In genomic region chr13:119690039-119690728, GRCm38 (mm10) we compare ENCODE assay signal across 8 mouse cellular contexts. TPM values are rescaled to one million over a fixed set of nuclear protein-coding genes. Genes with fewer than 3 reads are reported as not detected.
DNase-seq lines count a peak whose midpoint lies in the region; ATAC-seq and TF ChIP-seq lines count a peak whose summit lies in the region.

Gene Hmgcs1 (plus strand): TSS chr13:119690379.

- no peak for TF ChIP-seq CTCF in kidney, postnatal 0 days (IDR thresholded peaks at IDR 0.05; ENCODE audit: low read depth)

- H3K9ac ChIP-seq in heart, embryonic 12.5 days, result peak within 1 kb of the TSS; percentile 94
- peak within 1 kb of the TSS; percentile 71 for H3K9ac ChIP-seq in kidney, postnatal 0 days (ENCODE audit: low read depth, low read length)
- peak within 1 kb of the TSS; percentile 70 for H3K9ac ChIP-seq in liver, embryonic 11.5 days (ENCODE audit: low read depth, low read length)
- peak within 1 kb of the TSS; percentile 86 for H3K9ac ChIP-seq in stomach, embryonic 14.5 days (replicated peaks; ENCODE audit: low read depth, low read length)

- DNase-seq in CD4-positive helper T cell, adult 2 months (ENCODE audit: low read depth, low spot score), result peak; percentile 99
- peak; percentile 99 for DNase-seq in brain, embryonic 18.5 days (ENCODE audit: low read depth, low spot score)
- peak; percentile 100 for DNase-seq in kidney, postnatal 0 days (ENCODE audit: low spot score)
- DNase-seq in liver, embryonic 11.5 days (ENCODE audit: low spot score), result peak; percentile 99
- DNase-seq in naive thymus-derived CD4-positive, alpha-beta T cell, adult 2 months (ENCODE audit: low read depth), result peak; percentile 99

- WGBS in heart, embryonic 12.5 days, result under 1% methylated on average over 59 of the region's 59 CpGs
- WGBS in kidney, postnatal 0 days, result under 1% methylated on average over 57 of the region's 59 CpGs
- under 1% methylated on average over 59 of the region's 59 CpGs for whole genome bisulfite sequencing in liver, embryonic 11.5 days
- under 1% methylated on average over 59 of the region's 59 CpGs for WGBS in stomach, embryonic 14.5 days

- H3K9me3 ChIP-seq in heart, embryonic 12.5 days (replicated peaks), result no peaks in the 10 kb centered on the region
- H3K9me3 ChIP-seq in kidney, postnatal 0 days (replicated peaks; ENCODE audit: low read length), result no peaks in the 10 kb centered on the region
- no peaks in the 10 kb centered on the region for H3K9me3 ChIP-seq in liver, embryonic 11.5 days (ENCODE audit: control insufficient read depth, low read length)
- no peaks in the 10 kb centered on the region for H3K9me3 ChIP-seq in stomach, embryonic 14.5 days (ENCODE audit: control insufficient read depth, low read depth, low read length)

- H3K36me3 ChIP-seq in heart, embryonic 12.5 days, result peaks cover 4% of the 10 kb centered on the region; the same call in 1 of the 2 replicates
- no peaks in the 10 kb centered on the region for H3K36me3 ChIP-seq in kidney, postnatal 0 days (ENCODE audit: insufficient read depth, low read length)
- no peaks in the 10 kb centered on the region for H3K36me3 ChIP-seq in liver, embryonic 11.5 days (ENCODE audit: control insufficient read depth, insufficient read depth, low read length)
- 0 out of 2 replicates have a peak, but pooled peaks cover 3% of the 10 kb centered on the region for H3K36me3 ChIP-seq in stomach, embryonic 14.5 days (ENCODE audit: control insufficient read depth, insufficient read depth, low read length)

- H3K27ac ChIP-seq in heart, embryonic 12.5 days (ENCODE audit: poor library complexity, severe bottlenecking), result peak within 1 kb of the TSS; percentile 98
- peak within 1 kb of the TSS; percentile 93 for H3K27ac ChIP-seq in kidney, postnatal 0 days
- H3K27ac ChIP-seq in liver, embryonic 11.5 days (ENCODE audit: low read depth, low read length), result peak within 1 kb of the TSS; percentile 73
- peak within 1 kb of the TSS; percentile 97 for H3K27ac ChIP-seq in stomach, embryonic 14.5 days (ENCODE audit: low read length)

- peak within 1 kb of the TSS; percentile 71 for H3K4me2 ChIP-seq in heart, embryonic 12.5 days
- H3K4me2 ChIP-seq in kidney, postnatal 0 days (ENCODE audit: low read length), result peak within 1 kb of the TSS; percentile 69
- H3K4me2 ChIP-seq in liver, embryonic 11.5 days, result peak within 1 kb of the TSS; percentile 66
- peak within 1 kb of the TSS; percentile 79 for H3K4me2 ChIP-seq in stomach, embryonic 14.5 days (replicated peaks; ENCODE audit: low read depth, low read length)

- H3K4me1 ChIP-seq in heart, embryonic 12.5 days (replicated peaks), result peaks cover 19% of the 10 kb centered on the region
- 0 out of 2 replicates have a peak, but pooled peaks cover 4% of the 10 kb centered on the region for H3K4me1 ChIP-seq in kidney, postnatal 0 days (replicated peaks; ENCODE audit: insufficient read depth, low read length)
- peaks cover 6% of the 10 kb centered on the region for H3K4me1 ChIP-seq in liver, embryonic 11.5 days (replicated peaks; ENCODE audit: control insufficient read depth, insufficient read depth, low read length)
- H3K4me1 ChIP-seq in stomach, embryonic 14.5 days (ENCODE audit: control insufficient read depth, insufficient read depth, low read length), result peaks cover 6% of the 10 kb centered on the region; the same call in 1 of the 2 replicates

- H3K27me3 ChIP-seq in heart, embryonic 12.5 days (replicated peaks), result no peaks in the 10 kb centered on the region
- no peaks in the 10 kb centered on the region for H3K27me3 ChIP-seq in kidney, postnatal 0 days (ENCODE audit: insufficient read depth, low read length)
- no peaks in the 10 kb centered on the region for H3K27me3 ChIP-seq in liver, embryonic 11.5 days (replicated peaks; ENCODE audit: control insufficient read depth, insufficient read depth, low read length)
- no peaks in the 10 kb centered on the region for H3K27me3 ChIP-seq in stomach, embryonic 14.5 days (ENCODE audit: control insufficient read depth, insufficient read depth, low read length)

- peak within 1 kb of the TSS; percentile 94 for H3K4me3 ChIP-seq in heart, embryonic 12.5 days
- peak within 1 kb of the TSS; percentile 73 for H3K4me3 ChIP-seq in kidney, postnatal 0 days (replicated peaks; ENCODE audit: low read depth, low read length)
- peak within 1 kb of the TSS; percentile 66 for H3K4me3 ChIP-seq in liver, embryonic 11.5 days (ENCODE audit: low read depth, low read length)
- H3K4me3 ChIP-seq in stomach, embryonic 14.5 days (ENCODE audit: low read depth, low read length), result peak within 1 kb of the TSS; percentile 99

- ATAC-seq in erythroid progenitor cell, adult 5-6 weeks (replicated peaks; ENCODE audit: low FRiP score, poor library complexity, severe bottlenecking), result peak; percentile 99
- peak; percentile 100 for ATAC-seq in heart, embryonic 12.5 days (ENCODE audit: insufficient number of reproducible peaks, low FRiP score)
- peak; percentile 100 for ATAC-seq in kidney, postnatal 0 days (replicated peaks; ENCODE audit: low FRiP score, low read depth)
- peak; percentile 99 for ATAC-seq in liver, embryonic 11.5 days (replicated peaks; ENCODE audit: low FRiP score)
- peak; percentile 99 for ATAC-seq in stomach, embryonic 14.5 days (ENCODE audit: insufficient number of reproducible peaks, insufficient read depth, low FRiP score, low read depth)

RNA-seq across cellular contexts. Expression of gene Hmgcs1, which starts in this region (rescaled TPM):
- 5.9 and 6.1 TPM in 2 replicates for total RNA-seq in erythroid progenitor cell, adult 5-6 weeks (2015; ENCODE audit: low replicate concordance)
- total RNA-seq in erythroid progenitor cell, adult 5-6 weeks (2017; ENCODE audit: low replicate concordance), result 7.0 and 9.0 TPM in 2 replicates
- polyA plus RNA-seq in heart, embryonic 12.5 days (2016; fragmentation: Nextera tagmentation; extraction: Ambion mirVana), result 108 and 111 TPM in 2 replicates
- polyA plus RNA-seq in kidney, postnatal 0 days (2015; fragmentation: Nextera tagmentation; extraction: Ambion mirVana), result 153 and 180 TPM in 2 replicates
- polyA plus RNA-seq in liver, embryonic 11.5 days (2014; fragmentation: Nextera tagmentation; extraction: Ambion mirVana), result 119 and 136 TPM in 2 replicates
- 178 and 217 TPM in 2 replicates for polyA plus RNA-seq in stomach, embryonic 14.5 days (2014; fragmentation: Nextera tagmentation; extraction: Ambion mirVana)

Comparison
In these comparisons a context has a peak if more than half of its experiments do, and no peak if none do; other contexts are left out.
1. Peak in every context shown above with its lines: DNase-seq, ATAC-seq, H3K4me3 ChIP-seq and H3K27ac ChIP-seq.